Mouse (Mus musculus) embryonic fibroblast, embryonic 13.5 days (primary cell): ENCODE measurements at regions not wholly inside any gene's neighbourhood (a gene's known extent, or its start where the extent isn't known, plus 50 kb on each side); places are given as distances from the start of the nearest gene placed in this dataset.

ENCODE experiments used
- CTCF ChIP-seq: IDR thresholded peaks from 2 replicates; pipeline ENCODE4 v1.5.1; 2011; ENCODE audit warnings: mild to moderate bottlenecking, control low read depth, low read length, moderate library complexity, borderline replicate concordance; ENCODE audit not compliant: insufficient read depth
- POLR2A ChIP-seq: IDR thresholded peaks from 2 replicates; pipeline ENCODE4 v1.6.1; 2011; ENCODE audit warnings: low read depth, mild to moderate bottlenecking, control low read depth, low read length, moderate library complexity

DNA sequence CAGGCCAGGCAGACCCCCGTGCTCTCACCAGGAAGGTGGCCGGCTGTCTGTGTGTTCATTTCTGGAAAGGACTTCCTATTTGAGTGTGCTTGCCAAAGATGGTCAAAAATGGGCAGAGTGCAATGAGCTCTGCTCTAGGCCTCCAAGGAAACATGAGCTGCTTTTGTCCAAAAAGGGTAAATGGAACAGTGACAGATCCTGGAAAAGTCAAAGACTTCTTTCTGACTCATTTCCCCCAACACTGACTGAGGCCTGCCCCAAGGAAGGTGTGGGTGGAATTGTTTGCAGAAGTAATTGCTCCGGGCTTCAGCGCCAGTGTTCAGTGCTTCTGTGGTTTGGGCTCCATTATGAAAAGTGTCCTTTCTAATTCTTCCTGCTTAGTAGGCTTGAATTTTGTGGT is 203.9 kb upstream of the Gria1 start:
- no peak for TF ChIP-seq POLR2A
- TF ChIP-seq CTCF = no peak
